Mouse (Mus musculus) ES-Bruce4 (cell line): ENCODE measurements around the gene Map3k4.

Source experiments
- CTCF ChIP-seq: IDR thresholded peaks from one replicate; pipeline ENCODE4 v1.8.1; 2011; ENCODE audit warnings: low read depth, low read length
- EP300 ChIP-seq: IDR thresholded peaks from 2 replicates; pipeline ENCODE4 v1.6.1; 2011; ENCODE audit warnings: low read depth, low read length; ENCODE audit not compliant: insufficient read depth
- POLR2A ChIP-seq: IDR thresholded peaks from one replicate; pipeline ENCODE4 v1.8.1; 2011; ENCODE audit warnings: low read length; ENCODE audit not compliant: insufficient read depth

- TF ChIP-seq CTCF (no peak), POLR2A (no peak), EP300 (no peak)
These were observed 118.7 kb downstream of the Map3k4 start for GRCm38 (mm10) chr17:12199933-12200332.
